ENCODE assay signal across 8 mouse cellular contexts in the genomic region with DNA sequence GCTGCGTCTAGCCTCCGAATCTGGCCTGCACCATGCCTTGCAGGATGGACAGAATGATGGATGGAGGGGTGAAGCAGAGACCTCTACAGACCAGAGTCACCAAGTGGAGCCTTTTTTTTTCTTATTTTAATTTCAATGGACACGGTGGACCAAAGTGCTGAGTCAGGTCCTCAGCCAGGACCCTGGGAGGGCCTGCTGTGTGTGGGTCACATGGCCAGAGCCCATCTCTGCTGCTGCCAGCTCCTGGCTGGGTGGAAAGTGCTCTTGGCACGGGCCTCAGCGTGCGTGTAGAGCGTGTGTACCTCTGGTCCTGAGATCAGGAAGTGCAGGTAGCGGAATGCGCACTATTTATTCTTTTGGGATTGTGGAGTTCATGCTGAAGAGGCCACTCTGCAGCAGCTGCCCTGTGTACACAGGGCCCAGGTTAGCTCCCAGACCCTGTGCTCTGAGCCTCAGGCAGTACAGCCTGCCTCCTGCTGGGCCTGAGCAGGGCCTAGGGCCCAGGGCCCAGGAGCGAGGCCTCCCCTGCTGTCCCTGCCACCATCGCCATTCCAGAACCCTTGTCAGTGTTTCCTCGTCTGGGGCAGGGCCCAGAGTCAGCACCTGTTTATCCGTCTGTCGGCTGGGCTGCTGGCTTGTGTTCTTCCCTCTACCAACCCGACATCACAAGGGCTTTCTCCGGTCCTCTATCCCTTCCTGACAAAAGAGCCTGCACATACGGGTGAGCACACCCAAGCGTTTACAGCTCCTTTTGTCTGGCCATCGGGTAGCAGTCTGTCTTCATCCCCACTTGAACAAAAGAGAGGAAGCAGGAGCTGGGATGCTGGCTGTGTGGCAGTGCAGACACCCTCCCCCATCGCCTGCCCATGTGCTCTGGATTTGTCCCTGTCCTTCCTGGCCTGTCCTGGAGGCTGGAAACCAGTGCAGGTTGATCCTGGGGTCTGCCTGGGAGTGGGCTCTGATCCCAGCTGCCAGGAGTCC. TPM values are rescaled to one million over a fixed set of nuclear protein-coding genes. Genes with fewer than 3 reads are reported as not detected.
A peak's percentile ranks its signal among the peaks of the same experiment; 100 is the strongest.
DNase-seq lines count a peak whose midpoint lies in the region; ATAC-seq and TF ChIP-seq lines count a peak whose summit lies in the region.

No protein-coding gene starts in this region.

- no peaks in the 10 kb centered on the region for H3K9me3 ChIP-seq in ES-E14 (ENCODE audit: control insufficient read depth, insufficient read depth, low read depth, low read length)
- H3K9me3 ChIP-seq in forebrain, embryonic 10.5 days: no peaks in the 10 kb centered on the region

- no peaks in the 10 kb centered on the region for H3K27me3 ChIP-seq in forebrain, embryonic 10.5 days (ENCODE audit: poor library complexity, severe bottlenecking)

- in situ Hi-C loops in ES-E14 (cut with MboI; ENCODE audit: low sequenced_read_pairs in 2 of 2, unreplicated experiment in 2 of 2): no loop called here

- peak overlapping the region; percentile 15; the same call in 1 of the 2 replicates for H3K9ac ChIP-seq in ES-E14 (ENCODE audit: insufficient read depth, low read depth, low read length, poor library complexity, severe bottlenecking)

- intact Hi-C loops in left cerebral cortex, postnatal 14 days (cut with DNase I): no loop called here

- H3K4me3 ChIP-seq in ES-E14 (ENCODE audit: insufficient read depth in 1 of 2, low read depth in 1 of 2, low read length in 2 of 2, poor library complexity in 1 of 2, severe bottlenecking in 1 of 2): peak overlapping the region; percentile 9 to 19; a peak in 2 of 4 replicates
- H3K4me3 ChIP-seq in forebrain, embryonic 10.5 days: peak overlapping the region; percentile 32

- peak; percentile 10; the same call in 1 of the 2 replicates for ATAC-seq in frontal cortex, adult (ENCODE audit: low TSS enrichment)
- ATAC-seq in monocyte, adult 5-6 weeks (replicated peaks; ENCODE audit: insufficient number of reproducible peaks, low FRiP score, low TSS enrichment, poor library complexity, severe bottlenecking): no peak

- peaks cover 4 to 34% of the 10 kb centered on the region in 2 experiments for H3K4me1 ChIP-seq in ES-E14 (ENCODE audit: control insufficient read depth in 2 of 2, insufficient read depth in 2 of 2, low read length in 2 of 2, poor library complexity in 1 of 2)
- peaks cover 44% of the 10 kb centered on the region for H3K4me1 ChIP-seq in forebrain, embryonic 10.5 days

- no peak for DNase-seq in frontal cortex, adult 2 months (ENCODE audit: extremely low spot score in 1 of 2, low spot score in 1 of 2)
- DNase-seq in ES-E14 (ENCODE audit: low read depth, low spot score): peak; percentile 42
- peak; percentile 63 for DNase-seq in forebrain, embryonic 10.5 days (ENCODE audit: extremely low spot score, low spot score)
- peak; percentile 81 for DNase-seq in lung, postnatal 25 days (ENCODE audit: low spot score)
- no peak for DNase-seq in left cerebral cortex, postnatal 14 days (ENCODE audit: low spot score in 2 of 2)
- no peak for DNase-seq in thymus, postnatal 4 days

- peaks cover 17% of the 10 kb centered on the region for H3K36me3 ChIP-seq in ES-E14 (ENCODE audit: control insufficient read depth, insufficient read depth, low read length, poor library complexity, severe bottlenecking)
- peaks cover 94% of the 10 kb centered on the region for H3K36me3 ChIP-seq in forebrain, embryonic 10.5 days (replicated peaks)

- peak overlapping the region; percentile 71 for H3K27ac ChIP-seq in ES-E14 (ENCODE audit: insufficient read depth, low read depth, low read length, poor library complexity, severe bottlenecking)
- peak overlapping the region; percentile 93 for H3K27ac ChIP-seq in forebrain, embryonic 10.5 days

- WGBS in forebrain, embryonic 10.5 days: 33% methylated on average over 20 of the region's 20 CpGs

TF ChIP-seq in ES-E14, 5 proteins besides CTCF, POLR2A, EP300 and RAD21:
- TF ChIP-seq ZNF384 (IDR thresholded peaks at IDR 0.05; ENCODE audit: low read depth, low read length) (no peak), ZC3H11A (IDR thresholded peaks at IDR 0.05; ENCODE audit: borderline replicate concordance, low read depth, low read length) (no peak), MAFK (IDR thresholded peaks at IDR 0.05; ENCODE audit: insufficient read depth, low read depth, low read length) (peak; percentile 87), HCFC1 (IDR thresholded peaks at IDR 0.05; ENCODE audit: borderline replicate concordance, insufficient read depth, low read length) (no peak), CHD2 (IDR thresholded peaks at IDR 0.05; ENCODE audit: low read depth, low read length) (no peak)

RNA-seq across cellular contexts. Expression of gene Dolpp1, which starts 7.4 kb away (rescaled TPM):
- polyA plus RNA-seq in frontal cortex, adult 2 months (2012; rRNA removed): 40.2 and 45.8 TPM in 2 replicates
- total RNA-seq in ES-E14 (2012; rRNA removed): 55.6 and 87.0 TPM in 2 replicates
- 54.8 and 60.1 TPM in 2 replicates for polyA plus RNA-seq in forebrain, embryonic 10.5 days (2016; fragmentation: Nextera tagmentation; extraction: Ambion mirVana)
- total RNA-seq in monocyte, adult 5-6 weeks (2017): 11.3 to 25.4 TPM (median 19.3 TPM) in 3 replicates
- 10 to 100 TPM; 23.9 to 30.9 TPM for total RNA-seq in left cerebral cortex, postnatal 14 days (2021)

RNA-seq across cellular contexts. Expression of gene Crat, which starts 16.1 kb away (rescaled TPM):
- 46.7 and 53.1 TPM in 2 replicates for polyA plus RNA-seq in frontal cortex, adult 2 months (2012; rRNA removed)
- total RNA-seq in ES-E14 (2012; rRNA removed): 5.3 and 5.8 TPM in 2 replicates
- polyA plus RNA-seq in forebrain, embryonic 10.5 days (2016; fragmentation: Nextera tagmentation; extraction: Ambion mirVana): 23.2 and 23.6 TPM in 2 replicates
- total RNA-seq in monocyte, adult 5-6 weeks (2017): 5.1 to 16.4 TPM (median 6.8 TPM) in 3 replicates
- 10 to 100 TPM; 45.5 to 47.1 TPM for total RNA-seq in left cerebral cortex, postnatal 14 days (2021)

RNA-seq across cellular contexts. Expression of gene Ptpa, which starts 16.4 kb away (rescaled TPM):
- 155 and 161 TPM in 2 replicates for polyA plus RNA-seq in frontal cortex, adult 2 months (2012; rRNA removed)
- 97.9 and 103 TPM in 2 replicates for total RNA-seq in ES-E14 (2012; rRNA removed)
- 149 and 165 TPM in 2 replicates for polyA plus RNA-seq in forebrain, embryonic 10.5 days (2016; fragmentation: Nextera tagmentation; extraction: Ambion mirVana)
- total RNA-seq in monocyte, adult 5-6 weeks (2017): 23.0 to 45.8 TPM (median 34.5 TPM) in 3 replicates
- 100 to 1,000 TPM; 143 to 147 TPM for total RNA-seq in left cerebral cortex, postnatal 14 days (2021)

RNA-seq across cellular contexts. Expression of gene Miga2, which starts 35.4 kb away (rescaled TPM):
- polyA plus RNA-seq in frontal cortex, adult 2 months (2012; rRNA removed): 80.9 and 86.8 TPM in 2 replicates
- 46.0 and 57.4 TPM in 2 replicates for total RNA-seq in ES-E14 (2012; rRNA removed)
- polyA plus RNA-seq in forebrain, embryonic 10.5 days (2016; fragmentation: Nextera tagmentation; extraction: Ambion mirVana): 29.9 and 30.9 TPM in 2 replicates
- 6.9 to 14.1 TPM in 2 of 3 replicates, not detected in the other for total RNA-seq in monocyte, adult 5-6 weeks (2017)
- 100 to 1,000 TPM; 102 to 110 TPM for total RNA-seq in left cerebral cortex, postnatal 14 days (2021)

RNA-seq across cellular contexts. Expression of gene Sh3glb2, which starts 40.3 kb away (rescaled TPM):
- polyA plus RNA-seq in frontal cortex, adult 2 months (2012; rRNA removed): 569 and 584 TPM in 2 replicates
- total RNA-seq in ES-E14 (2012; rRNA removed): 64.8 and 90.3 TPM in 2 replicates
- polyA plus RNA-seq in forebrain, embryonic 10.5 days (2016; fragmentation: Nextera tagmentation; extraction: Ambion mirVana): 76.9 and 82.0 TPM in 2 replicates
- 34.7 to 65.9 TPM (median 40.3 TPM) in 3 replicates for total RNA-seq in monocyte, adult 5-6 weeks (2017)
- total RNA-seq in left cerebral cortex, postnatal 14 days (2021): 100 to 1,000 TPM; 276 to 278 TPM

Comparison
In these comparisons a context has a peak if more than half of its experiments do, and no peak if none do; other contexts are left out.
1. DNase-seq: peak in ES-E14 (single experiment), forebrain, embryonic 10.5 days (single experiment) and lung, postnatal 25 days (single experiment); none in frontal cortex, adult 2 months (0 of 2), left cerebral cortex, postnatal 14 days (0 of 2) and thymus, postnatal 4 days (single experiment).